13 mouse cellular contexts compared by ENCODE assay signal in genomic region chr3:84472527-84472926, GRCm38 (mm10). TPM values are rescaled to one million over a fixed set of nuclear protein-coding genes. Genes with fewer than 3 reads are reported as not detected.
DNase-seq lines count a peak whose midpoint lies in the region; ATAC-seq and TF ChIP-seq lines count a peak whose summit lies in the region.
"Had no signal": no experiment of that assay in that cellular context is flagged by ENCODE, and none has a peak within 500 bp of the region (broad histone marks: within the 10 kb centered on the region; RNA-seq: fewer than 3 reads in every experiment).

No protein-coding gene starts in this region.

- H3K4me1 ChIP-seq in forebrain, postnatal 0 days (ENCODE audit: insufficient read depth), result no peaks in the 10 kb centered on the region
- H3K4me1 ChIP-seq in forebrain, embryonic 16.5 days (replicated peaks; ENCODE audit: control insufficient read depth, insufficient read depth, low read length), result no peaks in the 10 kb centered on the region
- peaks cover 37% of the 10 kb centered on the region for H3K4me1 ChIP-seq in limb, embryonic 13.5 days
- H3K4me1 ChIP-seq in limb, embryonic 10.5 days, result peaks cover 11% of the 10 kb centered on the region
- peaks cover 4% of the 10 kb centered on the region for H3K4me1 ChIP-seq in bone marrow, adult 2 months (ENCODE audit: control insufficient read depth, insufficient read depth, low read length)
- peaks cover 87% of the 10 kb centered on the region for H3K4me1 ChIP-seq in liver, embryonic 16.5 days (ENCODE audit: control insufficient read depth, low read depth, low read length)
- H3K4me1 ChIP-seq in thymus, adult 2 months (replicated peaks; ENCODE audit: control insufficient read depth, insufficient read depth, low read length), result no peaks in the 10 kb centered on the region

- TF ChIP-seq POLR2A in bone marrow, adult 2 months (IDR thresholded peaks at IDR 0.05; ENCODE audit: borderline replicate concordance, control insufficient read depth, low read depth, low read length), result no peak
- no peak for TF ChIP-seq POLR2A in thymus, adult 2 months (IDR thresholded peaks at IDR 0.05; ENCODE audit: control insufficient read depth, extremely low read depth, insufficient read depth, low read length, poor library complexity)

- no peaks in the 10 kb centered on the region for H3K9me3 ChIP-seq in forebrain, postnatal 0 days (ENCODE audit: low read length)
- H3K9me3 ChIP-seq in forebrain, embryonic 16.5 days (ENCODE audit: control insufficient read depth, low read length), result no peaks in the 10 kb centered on the region
- H3K9me3 ChIP-seq in limb, embryonic 13.5 days, result no peaks in the 10 kb centered on the region
- H3K9me3 ChIP-seq in limb, embryonic 10.5 days (replicated peaks), result no peaks in the 10 kb centered on the region
- H3K9me3 ChIP-seq in liver, embryonic 16.5 days (replicated peaks; ENCODE audit: control insufficient read depth, low read length), result no peaks in the 10 kb centered on the region
- H3K9me3 ChIP-seq: forebrain, embryonic 12.5 days; midbrain, embryonic 13.5 days had no signal

- whole genome bisulfite sequencing in forebrain, postnatal 0 days, result 53% methylated on average over 3 of the region's 3 CpGs
- WGBS in forebrain, embryonic 16.5 days, result 49% methylated on average over 3 of the region's 3 CpGs
- 28% methylated on average over 3 of the region's 3 CpGs for WGBS in limb, embryonic 13.5 days
- 57% methylated on average over 3 of the region's 3 CpGs for WGBS in limb, embryonic 10.5 days
- WGBS in bone marrow, adult 2 months, result 68% methylated on average over 3 of the region's 3 CpGs
- 59% methylated on average over 3 of the region's 3 CpGs for WGBS in liver, embryonic 16.5 days (ENCODE audit: insufficient replicate concordance)
- WGBS in thymus, adult 2 months, result 88% methylated on average over 3 of the region's 3 CpGs

- no peak for DNase-seq in forebrain, postnatal 0 days
- DNase-seq in limb, embryonic 10.5 days (ENCODE audit: low spot score), result no peak
- no peak for DNase-seq in ovary, adult 18-20 months (ENCODE audit: low spot score)
- DNase-seq in thymus, adult 2 months, result no peak
- DNase-seq: cerebellum, adult 9-10 months; embryo, embryonic 11 days had no signal

- no peak for TF ChIP-seq CTCF in forebrain, postnatal 0 days (IDR thresholded peaks at IDR 0.05; ENCODE audit: low read depth)
- TF ChIP-seq CTCF in bone marrow, adult 2 months (IDR thresholded peaks at IDR 0.05; ENCODE audit: control insufficient read depth, insufficient read depth, low read length), result no peak
- no peak for TF ChIP-seq CTCF in thymus, adult 2 months (IDR thresholded peaks at IDR 0.05; ENCODE audit: borderline replicate concordance, control insufficient read depth, extremely low read depth, insufficient read depth, low read length, poor library complexity)

- H3K9ac ChIP-seq in forebrain, postnatal 0 days, result no peak overlapping the region
- H3K9ac ChIP-seq in forebrain, embryonic 16.5 days (replicated peaks; ENCODE audit: low read depth, low read length), result no peak overlapping the region
- H3K9ac ChIP-seq in limb, embryonic 13.5 days, result no peak overlapping the region
- peak overlapping the region; percentile 63 for H3K9ac ChIP-seq in liver, embryonic 16.5 days (ENCODE audit: low read depth, low read length)
- H3K9ac ChIP-seq: forebrain, embryonic 12.5 days; midbrain, embryonic 13.5 days had no signal

- no peak overlapping the region for H3K4me3 ChIP-seq in forebrain, postnatal 0 days (ENCODE audit: low read depth, low read length)
- no peak overlapping the region for H3K4me3 ChIP-seq in forebrain, embryonic 16.5 days (replicated peaks; ENCODE audit: low read length)
- no peak overlapping the region for H3K4me3 ChIP-seq in limb, embryonic 13.5 days
- no peak overlapping the region for H3K4me3 ChIP-seq in limb, embryonic 10.5 days
- peak overlapping the region; percentile 7 for H3K4me3 ChIP-seq in bone marrow, adult 2 months (replicated peaks; ENCODE audit: control insufficient read depth, low read depth, low read length)
- peak overlapping the region; percentile 39 for H3K4me3 ChIP-seq in liver, embryonic 16.5 days (ENCODE audit: low read depth, low read length)
- H3K4me3 ChIP-seq in thymus, adult 2 months (ENCODE audit: control insufficient read depth, insufficient read depth, low read length), result no peak overlapping the region
- H3K4me3 ChIP-seq: forebrain, embryonic 12.5 days; left cerebral cortex, adult 2 months; midbrain, embryonic 13.5 days had no signal

- peak; percentile 36; the same call in 1 of the 2 replicates for ATAC-seq in forebrain, postnatal 0 days
- no peak for ATAC-seq in forebrain, embryonic 16.5 days
- no peak for ATAC-seq in limb, embryonic 13.5 days (ENCODE audit: low FRiP score, low read depth)
- ATAC-seq in liver, embryonic 16.5 days (ENCODE audit: low read depth), result no peak
- ATAC-seq: midbrain, embryonic 13.5 days had no signal

- H3K4me2 ChIP-seq in forebrain, postnatal 0 days (ENCODE audit: low read depth), result no peak overlapping the region
- no peak overlapping the region for H3K4me2 ChIP-seq in forebrain, embryonic 16.5 days (ENCODE audit: low read length)
- peak overlapping the region; percentile 2; the same call in 1 of the 2 replicates for H3K4me2 ChIP-seq in limb, embryonic 13.5 days (replicated peaks)
- peak overlapping the region; percentile 61 for H3K4me2 ChIP-seq in liver, embryonic 16.5 days (ENCODE audit: low read depth, low read length)
- H3K4me2 ChIP-seq: forebrain, embryonic 12.5 days; midbrain, embryonic 13.5 days had no signal

- H3K36me3 ChIP-seq in forebrain, postnatal 0 days (ENCODE audit: insufficient read depth), result no peaks in the 10 kb centered on the region
- no peaks in the 10 kb centered on the region for H3K36me3 ChIP-seq in forebrain, embryonic 16.5 days (ENCODE audit: control insufficient read depth, insufficient read depth)
- H3K36me3 ChIP-seq in limb, embryonic 13.5 days, result peaks cover 2% of the 10 kb centered on the region; the same call in 1 of the 2 replicates
- H3K36me3 ChIP-seq in limb, embryonic 10.5 days, result no peaks in the 10 kb centered on the region
- H3K36me3 ChIP-seq in liver, embryonic 16.5 days (ENCODE audit: control insufficient read depth, insufficient read depth), result peaks cover 37% of the 10 kb centered on the region
- no peaks in the 10 kb centered on the region for H3K36me3 ChIP-seq in thymus, adult 2 months (ENCODE audit: control insufficient read depth, insufficient read depth, low read length)
- H3K36me3 ChIP-seq: forebrain, embryonic 12.5 days; midbrain, embryonic 13.5 days had no signal

- H3K27me3 ChIP-seq in forebrain, postnatal 0 days (ENCODE audit: insufficient read depth, low read length), result peaks cover 5% of the 10 kb centered on the region; the same call in 1 of the 2 replicates
- 0 out of 2 replicates have a peak, but pooled peaks cover 6% of the 10 kb centered on the region for H3K27me3 ChIP-seq in forebrain, embryonic 16.5 days (replicated peaks; ENCODE audit: control insufficient read depth, insufficient read depth, low read length)
- H3K27me3 ChIP-seq in limb, embryonic 13.5 days, result peaks cover 19% of the 10 kb centered on the region
- peaks cover 38% of the 10 kb centered on the region for H3K27me3 ChIP-seq in limb, embryonic 10.5 days (ENCODE audit: low read depth, poor library complexity, severe bottlenecking)
- no peaks in the 10 kb centered on the region for H3K27me3 ChIP-seq in liver, embryonic 16.5 days (ENCODE audit: control insufficient read depth, insufficient read depth, low read depth, low read length)
- H3K27me3 ChIP-seq in thymus, adult 2 months (ENCODE audit: control insufficient read depth, insufficient read depth, low read length), result no peaks in the 10 kb centered on the region

- no peak overlapping the region for H3K27ac ChIP-seq in forebrain, postnatal 0 days (ENCODE audit: low read depth, low read length)
- H3K27ac ChIP-seq in forebrain, embryonic 16.5 days (ENCODE audit: low read length), result no peak overlapping the region
- H3K27ac ChIP-seq in limb, embryonic 13.5 days, result no peak overlapping the region
- H3K27ac ChIP-seq in limb, embryonic 10.5 days, result no peak overlapping the region
- peak overlapping the region; percentile 81 for H3K27ac ChIP-seq in bone marrow, adult 2 months (ENCODE audit: control insufficient read depth, insufficient read depth, low read depth, low read length, poor library complexity)
- peak overlapping the region; percentile 90 for H3K27ac ChIP-seq in liver, embryonic 16.5 days (ENCODE audit: low read length)
- no peak overlapping the region for H3K27ac ChIP-seq in thymus, adult 2 months (ENCODE audit: control insufficient read depth, insufficient read depth, low read length)
- H3K27ac ChIP-seq: forebrain, embryonic 12.5 days; left cerebral cortex, adult 2 months; midbrain, embryonic 13.5 days had no signal

RNA-seq across cellular contexts. Expression of gene Fhdc1, which starts 7.7 kb away (rescaled TPM):
- total RNA-seq in forebrain, postnatal 0 days (2014; rRNA removed), result 3.5 and 3.7 TPM in 2 replicates
- 1.6 and 1.7 TPM in 2 replicates for polyA plus RNA-seq in forebrain, postnatal 0 days (2015; fragmentation: Nextera tagmentation; extraction: Ambion mirVana)
- polyA plus RNA-seq in forebrain, embryonic 16.5 days (2015; fragmentation: Nextera tagmentation; extraction: Ambion mirVana), result 1.8 and 3.2 TPM in 2 replicates
- 4.4 and 6.2 TPM in 2 replicates for polyA plus RNA-seq in limb, embryonic 13.5 days (2015; fragmentation: Nextera tagmentation; extraction: Ambion mirVana)
- polyA plus RNA-seq in limb, embryonic 10.5 days (2016; fragmentation: Nextera tagmentation; extraction: Ambion mirVana), result 1.2 and 2.2 TPM in 2 replicates
- 41.2 and 43.5 TPM in 2 replicates for polyA plus RNA-seq in bone marrow, adult 2 months (2011; ENCODE audit: insufficient read depth, insufficient read length, low replicate concordance, missing spikeins)
- polyA plus RNA-seq in liver, embryonic 16.5 days (2015; fragmentation: Nextera tagmentation; extraction: Ambion mirVana), result 50.0 and 59.2 TPM in 2 replicates
- polyA plus RNA-seq in thymus, adult 2 months (2012; rRNA removed), result 0.47 and 0.49 TPM in 2 replicates

Comparison
In these comparisons a context has a peak if more than half of its experiments do, and no peak if none do; other contexts are left out.
1. H3K27ac ChIP-seq: peak in bone marrow, adult 2 months (single experiment) and liver, embryonic 16.5 days (single experiment); none in forebrain, postnatal 0 days (single experiment), forebrain, embryonic 16.5 days (single experiment), limb, embryonic 13.5 days (single experiment), limb, embryonic 10.5 days (single experiment) and thymus, adult 2 months (single experiment).
2. H3K4me2 ChIP-seq: peak in limb, embryonic 13.5 days (single experiment) and liver, embryonic 16.5 days (single experiment); none in forebrain, postnatal 0 days (single experiment) and forebrain, embryonic 16.5 days (single experiment).
3. H3K4me3 ChIP-seq: peak in bone marrow, adult 2 months (single experiment) and liver, embryonic 16.5 days (single experiment); none in forebrain, postnatal 0 days (single experiment), forebrain, embryonic 16.5 days (single experiment), limb, embryonic 13.5 days (single experiment), limb, embryonic 10.5 days (single experiment) and thymus, adult 2 months (single experiment).